Mouse (Mus musculus) thymus, adult 2 months (tissue): ENCODE data around the gene Sacs. TPM values are rescaled to one million over a fixed set of nuclear protein-coding genes. Genes with fewer than 3 reads are reported as not detected.
A peak's percentile ranks its signal among the peaks of the same experiment; 100 is the strongest.

Source experiments
- DNase-seq: peaks from one replicate; pipeline ENCODE4 v3.0.0; 2021
- H3K27ac ChIP-seq: fragments of 200-500 bp; 2 replicates; pipeline ENCODE4 v1.5.1; 2012; ENCODE audit warnings: low read length, control low read depth; ENCODE audit not compliant: control insufficient read depth, insufficient read depth
- H3K27me3 ChIP-seq: fragments of 200-500 bp; 2 replicates; pipeline ENCODE4 v1.6.1; 2012; ENCODE audit warnings: mild to moderate bottlenecking, low read length, moderate library complexity, mixed read lengths; ENCODE audit not compliant: control insufficient read depth, insufficient read depth
- H3K36me3 ChIP-seq: fragments of 200-500 bp; 2 replicates; pipeline ENCODE4 v1.6.1; 2012; ENCODE audit warnings: mild to moderate bottlenecking, low read length, moderate library complexity; ENCODE audit not compliant: control insufficient read depth, insufficient read depth
- H3K4me1 ChIP-seq: fragments of 200-500 bp; replicated peaks from 2 replicates; pipeline ENCODE4 v1.6.1; 2012; ENCODE audit warnings: low read length; ENCODE audit not compliant: control insufficient read depth, insufficient read depth
- H3K4me3 ChIP-seq: fragments of 200-500 bp; 2 replicates; pipeline ENCODE4 v1.5.1; 2012; ENCODE audit warnings: mild to moderate bottlenecking, low read length, control low read depth, moderate library complexity; ENCODE audit not compliant: control insufficient read depth, insufficient read depth
- CTCF ChIP-seq: fragments of 200-500 bp; IDR thresholded peaks from 2 replicates; pipeline ENCODE4 v1.5.1; 2012; ENCODE audit warnings: mild to moderate bottlenecking, control low read depth, low read length, moderate library complexity, borderline replicate concordance; ENCODE audit not compliant: control insufficient read depth, poor library complexity, insufficient read depth; ENCODE audit errors: extremely low read depth
- POLR2A ChIP-seq: fragments of 200-500 bp; IDR thresholded peaks from 2 replicates; pipeline ENCODE4 v1.6.1; 2012; ENCODE audit warnings: mild to moderate bottlenecking, low read length, control low read depth, moderate library complexity; ENCODE audit not compliant: control insufficient read depth, poor library complexity, insufficient read depth; ENCODE audit errors: extremely low read depth
- WGBS: fragments of 180-500 bp; shearing (Covaris S2); methylation state at CpG from one replicate; pipeline ENCODE4 v1.1.7; 2018; 5-methylcytosine and 5-hydroxymethylcytosine counted together
- polyA plus RNA-seq: library from polyadenylated mRNA; depleted of rRNA; stranded (reverse); fragments of >200 nt; gene quantifications from 2 replicates; pipeline ENCODE4 v1.2.3, GENCODE M21; 2012

The Sacs gene
- polyA plus RNA-seq, 1 experiment = 3.4 TPM

- Histone ChIP-seq H3K27ac (no peak overlapping the region), H3K4me1 (peaks cover 7% of the 10 kb centered on the region), H3K27me3 (no peaks in the 10 kb centered on the region), H3K4me3 (no peak overlapping the region), H3K36me3 (no peaks in the 10 kb centered on the region)
- no peak for DNase-seq
- no peak for TF ChIP-seq POLR2A
- no peak for TF ChIP-seq CTCF
- WGBS = 89% methylated on average over 5 of the region's 5 CpGs
Measured at GRCm38 (mm10) chr14:61171261-61171970, 33.2 kb downstream of the Sacs start.

GRCm38 (mm10) chr14:61172548-61173158, 34.4 kb downstream of the Sacs start:
- no peaks in the 10 kb centered on the region for H3K36me3 ChIP-seq
- H3K27ac ChIP-seq = no peak overlapping the region
- H3K27me3 ChIP-seq = no peaks in the 10 kb centered on the region
- peak; percentile 100 for DNase-seq
- peak overlapping the region; percentile 86 for H3K4me3 ChIP-seq
- H3K4me1 ChIP-seq = peaks cover 7% of the 10 kb centered on the region
- peak; percentile 13; the same call in 1 of the 2 replicates for TF ChIP-seq CTCF
- peak; percentile 87 for TF ChIP-seq POLR2A
- WGBS = under 1% methylated on average over 52 of the region's 52 CpGs

- no peaks in the 10 kb centered on the region for H3K27me3 ChIP-seq
- H3K27ac ChIP-seq = no peak overlapping the region
- no peaks in the 10 kb centered on the region for H3K36me3 ChIP-seq
- peaks cover 7% of the 10 kb centered on the region for H3K4me1 ChIP-seq
- DNase-seq = peak; percentile 73
- H3K4me3 ChIP-seq = peak overlapping the region; percentile 86
- under 1% methylated on average over 37 of the region's 37 CpGs for WGBS
- TF ChIP-seq POLR2A (no peak), CTCF (peak; percentile 39; the same call in 1 of the 2 replicates)
Measured at GRCm38 (mm10) chr14:61173229-61173628, 35.0 kb downstream of the Sacs start.

- 92% methylated on average over 7 of the region's 7 CpGs for WGBS
Measured at GRCm38 (mm10) chr14:61191904-61192303, 53.6 kb downstream of the Sacs start.

GRCm38 (mm10) chr14:61192326-61192725, 54.1 kb downstream of the Sacs start:
- Histone ChIP-seq H3K36me3 (peaks cover 21% of the 10 kb centered on the region), H3K27me3 (no peaks in the 10 kb centered on the region), H3K4me3 (no peak overlapping the region), H3K27ac (no peak overlapping the region), H3K4me1 (no peaks in the 10 kb centered on the region)
- no peak for DNase-seq
- TF ChIP-seq POLR2A (no peak), CTCF (no peak)
- WGBS = 97% methylated on average over 10 of the region's 10 CpGs

More at GRCm38 (mm10) chr14:61191904-61192303, 53.6 kb downstream of the Sacs start:
- DNase-seq = no peak
- no peaks in the 10 kb centered on the region for H3K4me1 ChIP-seq
- TF ChIP-seq POLR2A (no peak), CTCF (no peak)
- H3K4me3 ChIP-seq = no peak overlapping the region
- peaks cover 21% of the 10 kb centered on the region for H3K36me3 ChIP-seq
- no peak overlapping the region for H3K27ac ChIP-seq
- no peaks in the 10 kb centered on the region for H3K27me3 ChIP-seq

- 97% methylated on average over 4 of the region's 4 CpGs for WGBS
- no peaks in the 10 kb centered on the region for H3K4me1 ChIP-seq
- H3K36me3 ChIP-seq = peaks cover 26% of the 10 kb centered on the region
- H3K27ac ChIP-seq = no peak overlapping the region
- TF ChIP-seq POLR2A (no peak), CTCF (no peak)
- H3K27me3 ChIP-seq = no peaks in the 10 kb centered on the region
- H3K4me3 ChIP-seq = no peak overlapping the region
- DNase-seq = no peak
Measured at GRCm38 (mm10) chr14:61194416-61194815, 56.2 kb downstream of the Sacs start.
